Mouse (Mus musculus) lung, postnatal 0 days (tissue): Measurements from ENCODE around the gene Slc41a2.

Experiments
- CTCF ChIP-seq: IDR thresholded peaks from 2 replicates; pipeline ENCODE4 v1.5.1; 2016; ENCODE audit warnings: antibody characterized with exemption, mild to moderate bottlenecking
- EP300 ChIP-seq: IDR thresholded peaks from 2 replicates; pipeline ENCODE4 v1.6.1; 2016; ENCODE audit warnings: antibody characterized with exemption, mild to moderate bottlenecking, control low read depth

- TF ChIP-seq CTCF: no peak
- TF ChIP-seq EP300: no peak
Measured at GRCm38 (mm10) chr10:83199290-83199689, 138.4 kb downstream of the Slc41a2 start.
